Mouse (Mus musculus): Measurements from ENCODE around the gene Rrp12. TPM values are rescaled to one million over a fixed set of nuclear protein-coding genes. Genes with fewer than 3 reads are reported as not detected.

The Rrp12 gene
- polyA plus RNA-seq, 1 experiment from 2014 or later = 21.0 TPM

- Histone ChIP-seq H3K4me2 (ENCODE audit: low read length) (no peak overlapping the region), H3K9ac (replicated peaks; ENCODE audit: low read depth, low read length) (no peak overlapping the region), H3K27ac (ENCODE audit: low read length) (no peak overlapping the region), H3K4me3 (replicated peaks; ENCODE audit: low read length) (no peak overlapping the region), H3K9me3 (ENCODE audit: control insufficient read depth, low read length) (no peaks in the 10 kb centered on the region), H3K36me3 (ENCODE audit: control insufficient read depth, insufficient read depth) (no peaks in the 10 kb centered on the region), H3K4me1 (replicated peaks; ENCODE audit: control insufficient read depth, insufficient read depth, low read length) (peaks cover 15% of the 10 kb centered on the region), H3K27me3 (replicated peaks; ENCODE audit: control insufficient read depth, insufficient read depth, low read length) (no peaks in the 10 kb centered on the region)
- WGBS = 86% methylated on average over 6 of the region's 6 CpGs
- ATAC-seq = no peak
Measured at GRCm38 (mm10) chr19:41844345-41844744, 51.6 kb downstream of the Rrp12 start.

DNA sequence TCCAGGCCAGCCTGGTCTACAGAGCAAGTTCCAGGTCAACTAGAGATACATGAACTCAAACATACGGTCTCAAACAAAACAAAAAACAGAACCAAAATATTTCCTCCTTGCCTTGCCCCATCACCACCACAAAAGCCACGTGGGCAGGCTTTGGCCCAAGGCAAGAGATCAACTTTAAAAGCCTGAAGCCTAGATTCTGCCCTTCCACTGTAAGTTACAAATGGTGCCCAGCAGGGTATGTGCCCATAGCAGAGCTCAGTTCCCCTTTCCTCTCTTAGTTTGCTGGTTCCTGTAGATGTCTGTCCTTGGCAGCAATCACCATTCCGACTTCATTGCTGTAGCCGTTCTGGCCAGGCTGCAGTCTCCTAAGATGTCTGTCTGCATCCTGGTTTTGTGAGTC, 53.3 kb downstream of the Rrp12 start:
- H3K27me3 ChIP-seq (replicated peaks; ENCODE audit: control insufficient read depth, insufficient read depth, low read length) = no peaks in the 10 kb centered on the region
- no peak overlapping the region for H3K27ac ChIP-seq (ENCODE audit: low read length)
- H3K4me2 ChIP-seq (ENCODE audit: low read length) = no peak overlapping the region
- peaks cover 15% of the 10 kb centered on the region for H3K4me1 ChIP-seq (replicated peaks; ENCODE audit: control insufficient read depth, insufficient read depth, low read length)
- 85% methylated on average over 4 of the region's 4 CpGs for WGBS
- H3K4me3 ChIP-seq (replicated peaks; ENCODE audit: low read length) = no peak overlapping the region
- no peak for ATAC-seq
- H3K36me3 ChIP-seq (ENCODE audit: control insufficient read depth, insufficient read depth) = no peaks in the 10 kb centered on the region
- no peaks in the 10 kb centered on the region for H3K9me3 ChIP-seq (ENCODE audit: control insufficient read depth, low read length)
- H3K9ac ChIP-seq (replicated peaks; ENCODE audit: low read depth, low read length) = no peak overlapping the region

GRCm38 (mm10) chr19:41842196-41842595, 53.8 kb downstream of the Rrp12 start:
- H3K4me3 ChIP-seq (replicated peaks; ENCODE audit: low read length) = no peak overlapping the region
- WGBS = 68% methylated on average over 4 of the region's 4 CpGs
- peak; percentile 24; the same call in 1 of the 2 replicates for ATAC-seq

GRCm38 (mm10) chr19:41841105-41841750, 54.7 kb downstream of the Rrp12 start:
- no peaks in the 10 kb centered on the region for H3K9me3 ChIP-seq (ENCODE audit: control insufficient read depth, low read length)
- H3K4me1 ChIP-seq (replicated peaks; ENCODE audit: control insufficient read depth, insufficient read depth, low read length) = peaks cover 14% of the 10 kb centered on the region
- H3K36me3 ChIP-seq (ENCODE audit: control insufficient read depth, insufficient read depth) = no peaks in the 10 kb centered on the region
- no peaks in the 10 kb centered on the region for H3K27me3 ChIP-seq (replicated peaks; ENCODE audit: control insufficient read depth, insufficient read depth, low read length)
- no peak for ATAC-seq
- H3K4me3 ChIP-seq (replicated peaks; ENCODE audit: low read length) = no peak overlapping the region
- 88% methylated on average over 7 of the region's 7 CpGs for whole genome bisulfite sequencing
- H3K4me2 ChIP-seq (ENCODE audit: low read length) = no peak overlapping the region
- H3K9ac ChIP-seq (replicated peaks; ENCODE audit: low read depth, low read length) = no peak overlapping the region
- H3K27ac ChIP-seq (ENCODE audit: low read length) = no peak overlapping the region

More at GRCm38 (mm10) chr19:41842196-41842595, 53.8 kb downstream of the Rrp12 start:
- H3K4me2 ChIP-seq (ENCODE audit: low read length) = no peak overlapping the region
- peaks cover 15% of the 10 kb centered on the region for H3K4me1 ChIP-seq (replicated peaks; ENCODE audit: control insufficient read depth, insufficient read depth, low read length)
- no peaks in the 10 kb centered on the region for H3K36me3 ChIP-seq (ENCODE audit: control insufficient read depth, insufficient read depth)
- no peak overlapping the region for H3K27ac ChIP-seq (ENCODE audit: low read length)
- no peaks in the 10 kb centered on the region for H3K9me3 ChIP-seq (ENCODE audit: control insufficient read depth, low read length)
- no peak overlapping the region for H3K9ac ChIP-seq (replicated peaks; ENCODE audit: low read depth, low read length)
- no peaks in the 10 kb centered on the region for H3K27me3 ChIP-seq (replicated peaks; ENCODE audit: control insufficient read depth, insufficient read depth, low read length)

DNA sequence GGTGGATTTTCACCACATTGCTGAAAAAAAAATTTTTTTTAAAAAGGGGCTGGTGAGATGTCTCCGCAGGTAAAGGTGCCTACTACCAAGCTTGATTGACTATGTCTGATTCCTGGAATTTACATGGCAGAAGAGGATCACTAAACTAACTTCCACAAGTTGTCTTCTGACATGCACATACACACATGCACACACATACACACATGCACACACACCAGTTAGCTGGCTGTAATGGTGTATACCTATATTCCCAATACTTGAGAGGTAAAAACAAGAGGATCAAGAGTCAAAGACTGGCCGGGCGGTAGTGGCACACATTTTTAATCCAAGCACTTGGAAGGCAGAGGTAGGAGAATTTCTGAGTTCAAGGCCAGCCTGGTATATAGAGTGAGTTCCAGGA, 56.3 kb downstream of the Rrp12 start:
- Histone ChIP-seq H3K27ac (ENCODE audit: low read length) (no peak overlapping the region), H3K4me1 (replicated peaks; ENCODE audit: control insufficient read depth, insufficient read depth, low read length) (peaks cover 16% of the 10 kb centered on the region), H3K4me2 (ENCODE audit: low read length) (no peak overlapping the region), H3K9me3 (ENCODE audit: control insufficient read depth, low read length) (no peaks in the 10 kb centered on the region), H3K4me3 (replicated peaks; ENCODE audit: low read length) (no peak overlapping the region), H3K9ac (replicated peaks; ENCODE audit: low read depth, low read length) (no peak overlapping the region), H3K36me3 (ENCODE audit: control insufficient read depth, insufficient read depth) (no peaks in the 10 kb centered on the region), H3K27me3 (replicated peaks; ENCODE audit: control insufficient read depth, insufficient read depth, low read length) (no peaks in the 10 kb centered on the region)
- 94% methylated on average over 3 of the region's 3 CpGs for WGBS
- ATAC-seq = no peak

- peaks cover 16% of the 10 kb centered on the region for H3K4me1 ChIP-seq (replicated peaks; ENCODE audit: control insufficient read depth, insufficient read depth, low read length)
- no peak overlapping the region for H3K4me3 ChIP-seq (replicated peaks; ENCODE audit: low read length)
- no peaks in the 10 kb centered on the region for H3K27me3 ChIP-seq (replicated peaks; ENCODE audit: control insufficient read depth, insufficient read depth, low read length)
- no peak overlapping the region for H3K27ac ChIP-seq (ENCODE audit: low read length)
- H3K9ac ChIP-seq (replicated peaks; ENCODE audit: low read depth, low read length) = no peak overlapping the region
- ATAC-seq = no peak
- H3K4me2 ChIP-seq (ENCODE audit: low read length) = no peak overlapping the region
- WGBS = 86% methylated on average over 6 of the region's 6 CpGs
- no peaks in the 10 kb centered on the region for H3K9me3 ChIP-seq (ENCODE audit: control insufficient read depth, low read length)
- no peaks in the 10 kb centered on the region for H3K36me3 ChIP-seq (ENCODE audit: control insufficient read depth, insufficient read depth)
Measured at GRCm38 (mm10) chr19:41838808-41839207, 57.2 kb downstream of the Rrp12 start.

DNA sequence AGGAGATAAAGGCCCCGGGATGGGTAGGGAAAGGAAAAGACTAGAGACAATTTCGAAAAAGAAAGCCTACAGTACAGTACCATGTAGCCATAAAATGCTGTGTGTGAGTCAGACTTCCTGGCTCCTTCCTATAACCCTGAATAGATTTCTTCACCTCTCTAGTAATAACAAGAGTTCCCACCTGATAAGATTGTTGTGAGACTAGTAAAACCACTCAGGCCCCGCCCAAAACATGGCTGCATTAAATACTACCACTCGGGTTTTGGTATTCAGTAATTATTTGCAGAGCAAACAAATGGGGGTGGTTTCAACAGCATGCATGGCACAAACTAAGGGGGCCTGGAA, 58.1 kb downstream of the Rrp12 start:
- 71% methylated on average over 4 of the region's 4 CpGs for WGBS
- no peaks in the 10 kb centered on the region for H3K36me3 ChIP-seq (ENCODE audit: control insufficient read depth, insufficient read depth)
- H3K9ac ChIP-seq (replicated peaks; ENCODE audit: low read depth, low read length) = no peak overlapping the region
- H3K4me2 ChIP-seq (ENCODE audit: low read length) = no peak overlapping the region
- no peaks in the 10 kb centered on the region for H3K27me3 ChIP-seq (replicated peaks; ENCODE audit: control insufficient read depth, insufficient read depth, low read length)
- no peaks in the 10 kb centered on the region for H3K9me3 ChIP-seq (ENCODE audit: control insufficient read depth, low read length)
- no peak overlapping the region for H3K27ac ChIP-seq (ENCODE audit: low read length)
- H3K4me3 ChIP-seq (replicated peaks; ENCODE audit: low read length) = no peak overlapping the region
- H3K4me1 ChIP-seq (replicated peaks; ENCODE audit: control insufficient read depth, insufficient read depth, low read length) = peaks cover 25% of the 10 kb centered on the region
- ATAC-seq = no peak

- no peak overlapping the region for H3K4me2 ChIP-seq (ENCODE audit: low read length)
Measured at GRCm38 (mm10) chr19:41837194-41837916, 58.6 kb downstream of the Rrp12 start.

GRCm38 (mm10) chr19:41836719-41837118, 59.3 kb downstream of the Rrp12 start:
- H3K4me3 ChIP-seq (replicated peaks; ENCODE audit: low read length) = no peak overlapping the region
- H3K4me2 ChIP-seq (ENCODE audit: low read length) = no peak overlapping the region
- 46% methylated on average over 3 of the region's 3 CpGs for WGBS
- H3K9ac ChIP-seq (replicated peaks; ENCODE audit: low read depth, low read length) = no peak overlapping the region
- H3K27me3 ChIP-seq (replicated peaks; ENCODE audit: control insufficient read depth, insufficient read depth, low read length) = no peaks in the 10 kb centered on the region
- no peaks in the 10 kb centered on the region for H3K36me3 ChIP-seq (ENCODE audit: control insufficient read depth, insufficient read depth)
- H3K9me3 ChIP-seq (ENCODE audit: control insufficient read depth, low read length) = no peaks in the 10 kb centered on the region
- H3K4me1 ChIP-seq (replicated peaks; ENCODE audit: control insufficient read depth, insufficient read depth, low read length) = peaks cover 36% of the 10 kb centered on the region
- H3K27ac ChIP-seq (ENCODE audit: low read length) = no peak overlapping the region
- ATAC-seq = no peak

More at GRCm38 (mm10) chr19:41837194-41837916, 58.6 kb downstream of the Rrp12 start:
- 80% methylated on average over 9 of the region's 9 CpGs for WGBS
- no peaks in the 10 kb centered on the region for H3K36me3 ChIP-seq (ENCODE audit: control insufficient read depth, insufficient read depth)
- H3K9me3 ChIP-seq (ENCODE audit: control insufficient read depth, low read length) = no peaks in the 10 kb centered on the region
- no peak for ATAC-seq
- no peak overlapping the region for H3K9ac ChIP-seq (replicated peaks; ENCODE audit: low read depth, low read length)
- H3K4me3 ChIP-seq (replicated peaks; ENCODE audit: low read length) = no peak overlapping the region
- H3K27ac ChIP-seq (ENCODE audit: low read length) = no peak overlapping the region
- H3K27me3 ChIP-seq (replicated peaks; ENCODE audit: control insufficient read depth, insufficient read depth, low read length) = no peaks in the 10 kb centered on the region
- H3K4me1 ChIP-seq (replicated peaks; ENCODE audit: control insufficient read depth, insufficient read depth, low read length) = peaks cover 30% of the 10 kb centered on the region
